Mouse (Mus musculus): ENCODE measurements around the gene Ccl6.

Ccl6 gene

DNA sequence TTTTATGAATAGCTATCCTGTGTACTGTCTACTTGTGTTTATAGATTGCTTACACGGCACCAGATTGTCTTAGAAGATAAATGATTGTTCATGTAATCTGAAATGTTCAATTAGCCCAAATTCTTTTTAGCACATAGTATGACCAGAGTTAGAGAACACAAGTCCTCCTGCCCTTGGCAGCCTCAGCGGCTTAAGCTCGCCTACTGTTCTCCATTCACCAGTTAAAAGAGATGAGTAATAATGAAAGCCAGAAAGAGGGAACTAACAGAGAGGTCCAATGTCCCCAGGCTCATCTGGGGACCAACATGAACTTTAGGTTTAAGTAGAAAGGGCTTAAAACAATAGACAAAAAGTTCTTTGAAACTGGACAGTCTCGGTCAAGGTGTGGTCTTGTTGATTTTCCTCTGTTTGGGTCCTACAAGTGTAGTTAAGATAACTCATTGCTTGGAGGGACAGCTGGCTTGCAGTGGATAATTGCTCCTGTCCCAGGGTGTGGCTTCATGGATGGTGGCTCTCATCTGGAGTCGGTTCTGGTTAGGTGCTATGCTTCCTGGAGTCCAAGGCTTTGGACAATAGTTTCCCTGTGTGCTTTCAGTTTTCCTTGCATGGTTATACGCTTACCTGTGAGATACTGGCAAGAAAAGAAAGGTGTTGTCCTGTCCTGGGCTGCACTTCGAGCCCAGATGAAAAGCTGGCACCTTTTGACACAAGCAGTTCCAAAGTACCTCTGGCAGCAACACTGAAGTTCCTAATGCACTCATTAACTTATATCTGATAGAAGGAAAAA, 3.0 kb upstream of the Ccl6 start:
- DNase-seq, result peak; percentile 75

DNA sequence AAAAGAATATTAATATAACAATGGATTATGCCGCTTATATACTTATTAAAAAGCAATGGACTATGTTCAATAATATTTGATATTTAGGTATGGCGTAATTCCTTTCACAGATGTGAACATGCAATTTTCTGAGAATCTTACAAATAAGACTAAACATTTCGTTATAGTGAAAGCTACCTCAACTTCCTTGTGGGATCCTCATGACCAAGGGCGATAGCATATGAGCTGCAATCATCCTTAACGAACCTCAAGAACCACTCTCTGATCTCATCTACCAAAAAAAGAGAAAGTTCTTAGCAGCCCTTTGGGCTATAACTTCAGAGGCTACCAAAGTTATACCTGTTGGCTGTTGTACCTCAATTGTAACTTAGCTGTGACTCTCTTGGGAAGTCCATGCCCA, 566 bp upstream of the Ccl6 start:
- DNase-seq, result no peak

DNA sequence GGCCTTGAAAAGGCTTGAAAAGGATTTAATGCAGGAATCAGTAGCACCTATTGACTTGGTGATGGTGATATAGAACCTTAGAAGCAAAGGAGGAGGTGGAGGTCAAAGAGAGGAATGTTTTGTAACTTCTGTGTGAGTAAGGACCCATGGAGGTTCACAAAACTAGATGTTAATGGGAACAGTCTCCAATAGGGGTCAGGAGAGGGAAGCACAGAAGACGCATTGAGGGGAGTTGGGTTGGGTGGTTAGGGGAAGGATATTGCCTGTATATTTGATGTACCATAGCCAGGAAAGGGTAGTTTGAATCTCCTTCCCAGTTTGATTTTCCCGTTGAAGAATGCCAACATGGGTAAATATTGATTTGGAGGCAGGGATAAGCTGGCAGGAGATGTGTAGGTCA, 8.7 kb downstream of the Ccl6 start:
- peak; percentile 40 for DNase-seq

DNA sequence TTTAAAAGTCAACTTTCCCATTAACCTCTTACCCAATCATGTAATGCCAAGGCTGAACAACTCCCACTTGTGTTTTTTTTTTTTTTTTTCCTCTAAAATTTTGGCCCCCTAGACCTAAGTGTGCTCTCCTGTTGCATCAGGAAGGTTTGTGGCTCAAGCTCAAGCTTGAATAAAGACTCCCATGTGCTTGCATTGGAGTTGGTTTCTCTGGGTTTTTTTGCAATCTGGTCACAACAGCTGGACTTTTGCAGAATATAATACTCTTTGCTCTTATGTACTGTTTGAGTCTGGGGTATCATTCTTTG, 9.5 kb downstream of the Ccl6 start:
- no peak for DNase-seq

DNA sequence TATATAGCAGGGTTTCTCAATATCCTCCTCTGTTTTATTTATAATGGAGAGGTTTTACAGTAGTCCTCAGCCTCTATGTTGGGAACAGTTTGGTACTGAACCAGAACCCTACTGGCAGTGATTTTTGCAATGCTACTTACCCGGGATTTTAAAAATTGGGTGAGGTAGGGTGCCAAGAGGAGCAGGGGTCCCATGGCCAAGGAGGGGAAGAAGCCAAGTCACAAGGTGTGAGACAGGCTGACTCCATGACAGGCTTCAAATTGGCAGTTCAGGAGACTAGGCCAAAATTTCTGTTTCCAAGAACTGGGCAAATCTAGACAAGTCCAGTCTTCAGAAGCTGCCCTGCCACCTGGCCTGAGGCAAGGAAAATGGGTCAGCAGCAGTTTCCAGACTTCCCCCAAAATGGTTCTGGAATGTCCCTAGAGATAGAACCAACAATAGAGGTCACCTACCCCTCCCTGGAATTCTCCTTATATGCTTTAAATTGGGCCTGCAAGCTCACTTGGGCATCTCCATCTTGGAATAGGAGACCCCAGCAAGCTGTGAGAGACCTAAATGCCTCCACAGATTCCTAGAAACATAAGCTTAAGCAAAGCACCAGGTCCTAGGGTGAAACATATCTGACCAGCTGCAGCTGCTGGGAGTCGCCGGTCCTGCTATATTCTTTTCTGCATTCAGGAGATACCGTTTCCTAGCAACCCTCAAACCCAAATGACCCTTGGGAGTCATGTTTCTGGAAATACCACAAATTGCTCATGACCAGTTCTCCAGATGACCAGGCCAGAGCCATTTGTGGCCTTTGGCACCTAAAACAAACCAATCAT, 10.0 kb downstream of the Ccl6 start:
- peak; percentile 97 for DNase-seq

DNA sequence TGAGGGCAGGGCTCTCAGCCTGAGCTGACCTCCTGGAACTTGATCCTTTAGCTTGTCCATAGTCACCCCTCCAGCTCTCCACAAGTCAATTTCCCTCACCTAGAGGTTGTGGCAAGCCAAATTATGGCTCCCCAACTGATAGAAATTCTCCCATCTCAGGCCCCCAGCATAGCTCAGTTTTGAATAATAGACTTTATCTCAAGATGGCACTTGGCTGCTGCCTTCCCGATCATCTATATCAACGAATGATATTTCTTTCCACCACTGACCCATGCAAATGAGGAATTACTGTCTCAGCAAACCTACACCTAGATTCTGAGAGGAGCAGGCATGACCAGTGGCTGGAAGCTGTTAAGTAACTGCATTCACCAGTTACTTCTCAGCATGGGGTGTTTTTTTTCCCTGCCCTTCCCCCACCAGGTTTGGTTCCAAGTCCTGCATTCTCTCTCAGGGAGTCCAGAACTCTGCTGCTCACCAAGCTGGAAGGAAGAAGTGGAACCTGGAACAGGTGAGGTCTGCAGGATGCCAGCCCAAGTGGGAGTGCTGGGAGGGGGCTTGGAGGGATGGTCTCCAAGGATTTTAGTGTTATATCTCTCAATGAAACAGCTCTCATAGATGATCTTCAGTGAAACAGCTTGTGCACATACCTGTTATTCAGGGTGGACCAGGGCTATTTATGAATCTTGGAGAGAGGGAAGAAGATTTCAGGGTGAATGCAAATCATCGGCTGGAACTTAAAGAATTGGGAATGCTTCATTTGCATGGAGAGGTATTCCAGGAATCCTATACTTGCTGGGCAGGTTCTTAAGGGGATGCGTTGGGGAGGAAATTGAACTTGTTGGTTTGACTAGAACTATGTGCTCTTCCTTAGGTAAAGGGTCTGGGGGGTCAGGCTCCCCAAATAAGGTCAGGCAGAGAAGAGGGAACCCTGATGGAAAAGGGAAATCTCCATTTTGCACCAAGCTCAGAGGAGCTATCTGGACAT, 11.0 kb downstream of the Ccl6 start:
- DNase-seq, result peak; percentile 71

DNA sequence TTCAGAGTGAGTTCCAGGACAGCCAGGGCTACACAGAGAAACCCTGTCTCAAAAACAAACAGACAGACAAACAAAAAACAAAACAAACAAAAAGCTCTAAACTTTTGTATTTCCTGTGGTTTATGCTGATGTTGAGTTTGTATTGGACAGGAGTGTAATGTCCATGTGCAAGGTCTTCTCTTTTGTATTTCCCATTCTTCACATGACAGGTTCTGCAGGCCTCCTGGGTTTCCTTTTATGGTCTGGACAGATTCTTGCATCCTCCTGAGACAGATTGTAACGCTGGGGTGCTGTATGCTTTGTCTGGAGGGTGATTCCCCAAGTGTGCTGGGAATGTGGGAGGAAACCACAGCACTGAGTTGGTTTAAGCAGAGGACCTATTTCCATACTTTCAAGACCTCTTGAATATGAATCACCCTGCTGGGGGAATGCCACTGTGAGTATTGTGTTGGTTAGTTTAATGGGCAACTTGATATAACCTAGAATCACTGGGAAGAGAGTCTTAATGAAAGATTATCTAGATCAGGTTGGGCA, 12.1 kb downstream of the Ccl6 start:
- peak; percentile 54 for DNase-seq

DNA sequence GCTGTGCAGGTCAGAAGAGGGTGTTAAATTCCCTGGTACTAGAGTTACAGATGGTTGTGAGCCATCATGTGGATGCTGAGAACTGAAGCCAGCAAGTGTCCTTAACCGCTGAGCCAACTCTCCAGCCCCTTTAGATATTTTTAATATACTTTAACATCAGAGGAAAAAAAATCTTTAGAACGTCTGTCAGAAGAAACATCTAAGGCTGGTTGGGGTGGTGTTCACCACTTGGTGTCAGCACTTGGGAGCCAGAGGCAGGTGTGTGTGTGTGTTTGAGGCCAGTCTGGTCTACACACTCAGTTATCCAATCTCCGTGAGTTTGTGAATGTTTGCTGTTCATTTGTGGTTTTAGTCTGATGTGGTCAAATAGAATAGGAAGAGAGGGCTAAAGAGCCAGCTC, 13.9 kb downstream of the Ccl6 start:
- peak; percentile 78 for DNase-seq

DNA sequence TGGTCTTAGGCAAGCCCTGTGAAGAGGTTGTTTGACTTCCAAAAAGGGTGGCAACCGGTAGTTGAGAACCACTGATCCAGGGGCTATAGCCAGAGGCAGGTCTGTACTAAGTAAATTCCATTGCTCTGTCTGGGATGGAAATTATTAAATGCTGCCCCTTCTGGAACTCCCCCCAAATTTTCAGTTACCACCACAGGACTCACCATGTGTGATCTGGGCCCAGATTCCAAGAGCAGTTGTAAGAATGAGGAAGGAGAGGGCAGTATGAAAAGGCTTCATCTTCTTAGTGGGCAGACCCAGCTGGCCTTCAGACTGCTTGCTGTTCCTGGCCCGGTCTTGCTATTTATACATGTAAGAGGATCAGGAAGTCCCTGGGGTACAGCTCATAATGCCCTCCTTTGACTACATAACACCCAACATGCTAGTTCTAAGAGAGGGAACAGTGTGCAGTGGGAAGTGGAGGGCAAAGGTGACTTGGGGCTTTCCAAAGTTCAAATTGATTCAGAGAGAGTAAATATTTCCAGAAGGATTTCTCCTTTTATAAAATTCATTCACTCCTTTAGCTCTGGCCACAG, 14.6 kb downstream of the Ccl6 start, which contains the start of gene Ccl9:
TSS of gene Ccl9 (minus strand) at position 451 of the 575 bp plus-strand sequence.
- DNase-seq, result peak; percentile 97

DNA sequence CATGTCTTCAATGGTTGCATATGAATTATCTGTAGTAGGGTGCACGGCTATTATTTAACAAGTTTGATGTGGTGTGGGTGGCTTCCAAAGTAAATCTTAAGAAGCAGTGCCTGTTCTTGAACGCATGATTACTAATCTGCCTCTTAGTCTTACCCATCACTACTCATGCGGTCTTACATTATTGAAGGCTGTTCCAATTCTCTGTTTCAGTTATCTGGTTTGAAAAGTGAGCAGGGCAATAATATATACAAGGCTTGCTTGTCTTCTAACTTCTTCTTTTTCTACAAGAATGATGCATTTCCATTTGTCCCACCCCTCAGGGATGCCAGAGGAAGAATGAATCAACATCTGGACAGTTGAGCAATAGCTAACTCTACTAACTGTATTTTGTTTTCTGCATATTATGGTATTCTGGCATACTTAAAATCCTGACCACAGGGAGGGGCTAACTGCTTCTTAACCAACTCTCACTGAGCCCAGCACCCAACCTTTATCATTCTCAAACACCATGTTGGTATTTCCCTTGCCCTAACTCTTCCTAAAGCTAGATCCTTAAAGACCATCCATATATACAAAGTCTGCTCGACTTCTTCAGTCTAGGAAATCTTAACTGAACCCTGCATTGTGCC, 15.8 kb downstream of the Ccl6 start:
- DNase-seq, result peak; percentile 84

DNA sequence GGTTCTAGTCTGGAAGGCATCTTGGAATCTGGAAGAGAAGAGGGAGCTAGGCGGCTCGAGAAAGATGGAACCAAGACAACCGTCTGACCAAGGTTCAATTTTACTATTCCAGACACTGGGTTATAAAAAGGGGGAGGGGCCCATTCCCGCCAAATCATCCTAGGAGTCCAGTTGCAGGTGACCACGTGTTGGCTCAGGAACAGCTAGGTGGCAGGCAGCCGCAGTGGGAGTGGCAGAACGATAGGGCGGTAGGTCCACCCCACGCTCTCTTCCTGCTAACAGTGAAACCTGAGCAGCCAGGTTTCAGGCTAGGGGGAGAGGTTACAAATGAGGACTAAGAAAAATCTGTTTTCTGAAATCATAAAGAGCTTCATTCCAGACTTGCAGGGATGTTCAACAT, 20.1 kb downstream of the Ccl6 start:
- DNase-seq, result peak; percentile 88

DNA sequence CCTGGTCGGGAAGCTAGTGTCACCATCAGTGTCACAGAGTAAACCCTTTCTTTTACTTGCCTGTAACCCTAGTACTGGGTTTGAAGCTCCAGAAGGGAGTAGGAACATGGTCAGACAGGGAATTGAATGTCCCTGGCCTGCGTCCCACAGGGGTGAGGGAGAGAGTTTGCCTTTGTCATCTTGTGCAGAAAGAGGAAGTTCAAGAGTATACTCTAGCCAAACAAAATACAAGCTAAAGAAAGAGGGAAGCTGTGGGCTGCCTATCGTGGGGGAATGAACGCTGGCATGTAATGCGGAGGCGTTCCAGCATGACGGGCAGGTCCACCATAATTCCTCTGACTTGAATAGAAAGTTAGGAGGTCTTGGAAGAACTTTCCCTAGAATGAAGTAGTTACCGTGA, 20.7 kb downstream of the Ccl6 start:
- peak; percentile 98 for DNase-seq

DNA sequence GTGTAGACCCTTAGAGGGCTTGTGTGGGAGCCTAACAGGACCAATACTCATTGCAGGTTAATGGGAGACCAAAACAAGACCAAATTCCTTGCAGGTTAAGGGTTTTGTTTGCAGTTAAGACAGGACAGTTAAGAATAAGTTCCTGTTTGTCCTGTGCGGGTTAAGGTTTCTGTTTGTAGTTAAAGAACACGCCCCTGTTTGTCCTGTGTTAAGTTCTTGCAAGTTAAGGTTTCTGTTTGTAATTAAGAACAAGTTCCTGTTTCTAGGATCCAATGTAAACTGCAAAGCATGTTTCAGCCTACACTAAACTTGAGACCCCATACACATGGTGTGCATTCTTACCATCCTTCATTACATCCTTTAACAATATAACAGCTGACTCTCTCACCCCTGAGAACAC, 22.7 kb downstream of the Ccl6 start:
- no peak for DNase-seq

DNA sequence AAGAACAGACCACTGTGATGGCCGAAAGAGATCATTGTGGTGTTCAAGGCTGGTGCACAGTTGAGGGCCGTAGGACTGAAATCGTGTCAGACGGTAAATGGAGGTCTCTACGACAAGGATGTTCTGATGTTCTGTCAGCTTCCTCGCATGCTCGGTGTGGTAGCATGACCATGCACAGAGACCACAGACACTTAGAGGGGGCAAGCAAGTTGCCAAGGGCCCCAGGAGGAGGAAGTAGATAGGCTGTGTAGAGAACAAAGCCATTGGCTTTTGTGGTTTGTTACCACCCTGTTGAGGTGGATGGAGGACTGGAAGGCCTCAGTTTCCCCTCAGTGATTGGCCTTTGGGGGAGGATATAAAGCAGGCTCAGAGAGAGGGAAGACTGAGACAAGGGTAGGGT, 23.6 kb downstream of the Ccl6 start:
- peak; percentile 39 for DNase-seq

DNA sequence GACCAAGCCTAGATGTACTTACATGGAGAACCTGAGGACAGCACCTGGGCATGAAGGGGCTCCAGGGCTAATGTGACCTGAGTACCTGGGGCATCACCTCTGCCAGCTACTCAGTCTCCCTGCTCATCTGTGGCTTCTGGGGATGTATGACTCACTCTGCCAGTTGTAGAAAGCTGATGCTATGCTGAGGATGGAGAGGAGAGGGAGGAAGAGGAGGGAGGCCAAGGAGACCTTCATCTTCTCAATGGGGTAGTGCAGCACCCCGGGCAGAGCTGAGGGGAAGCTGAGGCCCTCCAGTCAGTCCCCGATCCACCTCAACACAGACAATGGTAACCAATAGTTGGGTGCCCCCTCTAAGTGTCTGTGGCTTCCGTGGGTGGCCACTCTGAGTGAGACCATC, 24.1 kb downstream of the Ccl6 start:
- DNase-seq, result peak; percentile 79

DNA sequence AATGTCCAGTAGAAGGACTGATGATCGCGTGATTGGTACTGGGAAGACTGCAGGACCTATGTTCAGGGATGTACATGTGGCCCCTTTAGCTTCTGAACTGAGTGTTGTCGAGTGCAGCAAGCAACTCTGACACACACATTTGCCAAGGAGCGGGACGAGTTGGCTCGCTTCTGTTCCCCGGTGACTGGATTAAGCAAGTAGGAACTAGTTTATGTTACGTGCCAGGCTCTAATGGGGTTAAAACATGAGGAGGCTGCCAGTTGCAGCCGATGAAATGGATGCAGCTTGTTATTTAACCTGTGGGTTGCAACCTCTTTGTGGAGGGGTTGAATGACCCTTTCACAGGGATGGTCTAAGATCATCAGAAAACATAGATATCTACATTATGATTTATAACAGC, 24.8 kb downstream of the Ccl6 start:
- DNase-seq, result peak; percentile 63

DNA sequence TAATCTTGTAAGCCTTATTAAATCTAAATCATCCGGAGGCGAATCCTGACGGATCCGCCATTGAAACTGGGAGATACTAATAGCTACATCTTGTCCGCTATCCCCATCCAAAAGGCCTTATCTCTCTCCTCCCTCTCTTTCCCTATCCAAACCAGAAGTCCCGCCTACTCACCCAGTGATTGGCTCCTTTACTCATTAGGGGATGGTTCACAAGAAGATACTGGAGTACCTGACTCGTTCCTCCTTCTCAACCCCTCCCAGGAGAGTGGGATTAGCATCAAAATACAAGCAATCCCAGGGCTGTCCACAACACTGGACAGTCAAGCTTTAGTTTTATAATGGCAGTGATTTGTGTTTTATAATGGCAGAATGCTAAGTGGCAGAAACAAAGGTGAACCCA, 25.6 kb downstream of the Ccl6 start:
- peak; percentile 76 for DNase-seq

DNA sequence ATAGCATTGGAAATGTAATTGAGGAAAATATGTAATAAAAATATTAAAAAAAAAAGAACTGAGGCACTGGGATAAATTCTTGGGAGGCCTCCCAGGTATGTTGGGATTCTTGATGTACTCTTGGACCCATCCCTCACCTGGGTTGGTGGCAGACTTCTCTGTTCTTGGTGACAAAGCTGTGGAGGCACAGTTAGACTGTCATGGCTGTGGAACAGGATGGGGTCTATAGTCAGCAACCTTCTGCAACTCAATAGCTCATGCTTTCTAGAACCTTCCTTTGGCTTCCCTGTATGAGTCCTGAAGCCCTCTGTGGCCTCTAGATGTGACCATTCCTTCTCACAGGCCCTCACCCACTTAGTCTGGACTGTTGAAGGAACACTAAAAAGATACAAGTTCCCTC, 26.3 kb downstream of the Ccl6 start:
- DNase-seq, result peak; percentile 78

DNA sequence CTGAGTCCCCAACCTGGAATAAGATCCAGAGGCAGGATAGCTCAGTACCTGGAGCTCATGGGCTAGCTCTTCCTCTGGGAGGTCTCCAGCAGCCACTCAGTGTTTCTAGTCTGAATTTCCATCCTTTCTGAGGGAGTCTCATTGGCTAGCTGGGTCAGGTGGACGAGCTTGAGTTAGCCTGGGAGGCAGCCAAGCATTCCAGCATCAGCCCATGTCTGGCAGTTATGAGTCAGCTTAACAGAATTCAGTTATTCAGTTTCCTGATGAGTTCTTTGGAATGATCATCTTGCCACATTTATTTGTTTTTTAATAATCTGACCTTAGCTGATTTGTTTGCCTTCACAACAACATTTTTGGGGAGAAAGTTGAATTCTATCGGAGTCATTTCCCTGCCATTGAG, 29.1 kb downstream of the Ccl6 start:
- peak; percentile 94 for DNase-seq

DNA sequence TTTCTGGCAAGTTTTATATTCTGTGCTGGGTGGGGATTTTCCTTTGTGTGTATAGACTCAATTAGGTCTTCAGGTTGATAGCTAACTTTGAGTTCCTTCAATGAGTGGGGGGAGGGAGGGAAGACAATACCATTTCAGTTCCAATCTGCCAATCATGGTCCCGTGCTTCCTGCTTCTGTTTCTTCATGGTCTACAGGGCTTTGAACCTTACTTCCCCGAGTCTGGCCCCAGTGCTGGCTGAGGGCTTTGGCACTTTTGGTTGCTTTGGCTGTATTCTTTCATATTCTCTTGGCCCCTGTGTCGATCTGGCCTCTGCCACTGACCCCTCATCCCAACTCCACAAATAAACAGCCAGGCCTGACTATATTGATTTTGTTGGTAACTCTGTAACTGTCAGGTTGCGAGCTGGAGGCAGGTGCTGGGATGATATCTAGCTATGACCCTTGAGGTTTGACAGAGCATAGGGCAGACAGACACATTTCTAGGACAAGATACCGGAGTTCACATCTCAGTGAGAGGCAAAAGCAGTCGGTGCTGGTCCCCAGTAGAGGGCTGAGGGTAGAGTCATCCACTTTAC, 30.5 kb downstream of the Ccl6 start:
- peak; percentile 74 for DNase-seq

DNA sequence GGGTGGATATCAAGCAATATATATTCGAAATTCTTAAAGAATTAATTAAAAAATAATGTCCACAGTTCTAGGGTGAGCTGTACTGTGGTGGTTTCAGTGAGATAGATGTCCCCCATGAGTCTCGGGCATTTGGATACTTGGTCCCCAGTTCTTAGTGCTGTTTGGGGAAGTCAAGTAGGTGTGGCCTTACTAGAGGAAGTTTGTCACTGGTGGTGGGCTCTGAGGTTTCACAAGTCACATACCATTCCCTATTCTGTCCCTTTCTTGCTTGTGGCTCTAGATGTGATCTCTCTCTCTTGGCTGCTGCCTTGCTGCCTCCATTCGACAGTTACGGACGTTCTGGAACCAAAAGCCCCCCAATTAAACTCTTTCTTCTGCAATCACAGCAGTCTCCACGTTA, 32.5 kb downstream of the Ccl6 start:
- no peak for DNase-seq

DNA sequence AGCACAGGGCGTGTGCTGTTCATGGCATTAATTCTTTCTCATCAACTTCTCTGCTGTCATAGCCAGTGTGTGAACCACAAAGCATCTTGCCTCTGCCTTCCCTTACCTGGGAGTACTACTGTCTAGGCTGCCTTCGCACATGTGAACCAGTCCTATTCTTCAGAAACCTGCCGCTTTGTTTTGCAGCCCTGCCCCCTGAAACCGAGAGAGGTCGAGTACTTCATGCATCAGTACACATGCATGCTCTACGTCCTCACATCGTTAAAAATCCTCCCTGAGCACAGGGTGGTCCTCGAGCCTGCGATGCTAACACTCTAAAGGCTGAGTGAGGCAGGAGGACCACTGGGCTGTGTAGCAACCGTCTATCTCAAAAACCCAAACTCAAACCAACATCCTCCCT, 35.8 kb downstream of the Ccl6 start:
- DNase-seq, result no peak
